Mouse (Mus musculus) bone marrow macrophage, adult 2 months (primary cell): Measurements from ENCODE around the gene Fnbp1.

Experiments
- CTCF ChIP-seq: IDR thresholded peaks from 2 replicates; pipeline ENCODE4 v1.5.1; 2012; ENCODE audit warnings: low read depth, mild to moderate bottlenecking, low read length, moderate library complexity
- POLR2A ChIP-seq: IDR thresholded peaks from 2 replicates; pipeline ENCODE4 v1.6.1; 2012; ENCODE audit warnings: mild to moderate bottlenecking, low read depth, low read length, borderline replicate concordance

GRCm38 (mm10) chr2:31018519-31018918 lies 123.3 kb downstream of the Fnbp1 start:
- no peak for TF ChIP-seq CTCF
- TF ChIP-seq POLR2A, result no peak
